Mouse (Mus musculus) myocyte (in vitro differentiated cells): ENCODE measurements around the gene Ift43.

Source experiments
- CEBPB ChIP-seq: IDR thresholded peaks from 2 replicates; pipeline ENCODE4 v1.6.1; 2011; ENCODE audit warnings: mild to moderate bottlenecking, moderate library complexity; ENCODE audit not compliant: poor library complexity, insufficient read depth, severe bottlenecking
- E2F4 ChIP-seq: IDR thresholded peaks from one replicate; pipeline ENCODE4 v1.6.1; 2011; ENCODE audit warnings: mild to moderate bottlenecking, control low read depth, moderate library complexity; ENCODE audit not compliant: insufficient read depth
- MAX ChIP-seq: IDR thresholded peaks from one replicate; pipeline ENCODE4 v1.6.1; 2011; ENCODE audit warnings: low read depth, mild to moderate bottlenecking, control low read depth
- MYOD1 ChIP-seq, 3 experiments: IDR thresholded peaks; one replicate each; pipeline ENCODE4 v1.6.1; 2011; ENCODE audit warnings: control low read depth in 2 of 3, low read depth in 2 of 3, mild to moderate bottlenecking in 2 of 3, moderate library complexity in 1 of 3; ENCODE audit not compliant: insufficient read length in 2 of 3, control insufficient read depth in 1 of 3
- MYOG ChIP-seq, 3 experiments: IDR thresholded peaks; one replicate each; pipeline ENCODE4 v1.6.1; 2011; ENCODE audit warnings: control low read depth in 2 of 3, low read depth in 2 of 3, mild to moderate bottlenecking in 2 of 3; ENCODE audit not compliant: insufficient read length in 2 of 3, control insufficient read depth in 1 of 3, insufficient read depth in 1 of 3
- POLR2A ChIP-seq: IDR thresholded peaks from one replicate; pipeline ENCODE4 v1.6.1; 2011; ENCODE audit warnings: low read depth, mild to moderate bottlenecking, control low read depth, moderate library complexity; ENCODE audit not compliant: insufficient read length
- POLR2AphosphoS2 ChIP-seq: IDR thresholded peaks from one replicate; pipeline ENCODE4 v1.6.1; 2011; ENCODE audit warnings: low read depth, control low read depth; ENCODE audit not compliant: insufficient read length
- REST ChIP-seq: IDR thresholded peaks from one replicate; pipeline ENCODE4 v1.6.1; 2011; ENCODE audit warnings: mild to moderate bottlenecking, control low read depth, moderate library complexity; ENCODE audit not compliant: insufficient read depth, insufficient read length
- SRF ChIP-seq: IDR thresholded peaks from one replicate; pipeline ENCODE4 v1.6.1; 2011; ENCODE audit warnings: low read depth; ENCODE audit not compliant: control insufficient read depth, insufficient read length
- TCF12 ChIP-seq: IDR thresholded peaks from one replicate; pipeline ENCODE4 v1.6.1; 2011; ENCODE audit warnings: mild to moderate bottlenecking, control low read depth; ENCODE audit not compliant: poor library complexity, insufficient read depth, severe bottlenecking
- TCF3 ChIP-seq: IDR thresholded peaks from one replicate; pipeline ENCODE4 v1.6.1; 2011; ENCODE audit warnings: low read depth, control low read depth; ENCODE audit not compliant: insufficient read length
- USF1 ChIP-seq: IDR thresholded peaks from one replicate; pipeline ENCODE4 v1.6.1; 2011; ENCODE audit warnings: low read depth, mild to moderate bottlenecking, control low read depth, moderate library complexity

DNA sequence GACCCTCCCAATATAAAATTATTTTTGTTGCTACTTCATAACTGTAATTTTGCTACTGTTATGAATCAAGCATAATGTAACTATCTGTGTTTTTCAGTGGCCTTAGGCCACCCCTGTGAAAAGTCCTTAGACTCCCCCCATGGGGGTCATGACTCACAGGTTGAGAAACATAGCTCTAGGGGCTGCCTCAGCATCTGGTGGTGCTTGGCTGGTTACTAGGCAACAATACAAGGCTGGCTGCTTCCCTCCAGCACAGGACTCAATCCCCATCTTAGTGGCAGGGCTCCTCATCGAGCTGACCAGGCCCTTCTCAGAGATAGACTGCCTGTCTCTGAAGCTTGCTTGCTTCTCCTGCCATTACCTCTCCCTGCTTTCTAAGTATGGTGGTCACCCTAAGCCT lies 86.4 kb downstream of the Ift43 start:
- no peak for TF ChIP-seq MAX
- TF ChIP-seq POLR2A = no peak
- no peak for TF ChIP-seq MYOD1 (IDR thresholded peaks at IDR 0.05; ENCODE audit: control insufficient read depth in 1 of 3, insufficient read length in 2 of 3, low read depth in 2 of 3)
- TF ChIP-seq MYOG (IDR thresholded peaks at IDR 0.05; ENCODE audit: control insufficient read depth in 1 of 3, insufficient read depth in 1 of 3, insufficient read length in 2 of 3, low read depth in 2 of 3) = no peak
- TF ChIP-seq USF1 = no peak
- TF ChIP-seq TCF12 = no peak
- TF ChIP-seq TCF3 = no peak
- no peak for TF ChIP-seq SRF
- no peak for TF ChIP-seq POLR2AphosphoS2
- TF ChIP-seq E2F4 = no peak
- TF ChIP-seq CEBPB = no peak
- TF ChIP-seq REST = no peak
